Mouse (Mus musculus): ENCODE measurements around the gene Tmem171. TPM values are rescaled to one million over a fixed set of nuclear protein-coding genes. Genes with fewer than 3 reads are reported as not detected.

Gene Tmem171
- polyA plus RNA-seq (2014; fragmentation: Nextera tagmentation; extraction: Ambion mirVana): 0.35 and 0.57 TPM in 2 replicates

DNA sequence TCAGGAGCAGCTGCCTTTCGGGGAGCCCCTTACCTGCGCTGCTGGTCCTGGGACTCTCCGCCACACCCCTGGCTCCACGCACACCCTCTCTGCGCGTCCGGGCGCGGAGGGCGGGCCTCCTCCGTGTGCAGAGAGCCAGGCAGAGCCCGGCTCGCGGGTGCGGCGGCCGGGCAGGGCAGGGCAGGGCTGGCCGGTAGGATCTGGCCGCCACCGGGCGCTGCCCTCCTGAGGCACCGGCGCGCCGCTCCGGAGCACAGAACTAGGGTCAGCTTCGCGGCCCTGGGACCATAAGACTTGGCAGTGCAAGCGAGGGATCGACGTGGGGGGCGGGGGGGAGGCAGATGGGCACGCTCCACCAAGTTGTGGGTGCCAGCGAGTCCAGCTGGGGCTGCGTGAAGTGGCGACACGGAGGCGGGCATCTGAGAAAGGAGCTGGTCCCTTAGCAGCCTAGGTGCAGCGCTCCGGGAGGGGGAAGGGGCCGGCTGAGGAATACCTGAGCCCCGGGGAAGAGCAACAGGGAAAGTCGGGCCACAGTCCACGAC, at the start of gene Tmem171:
Gene Tmem171 (minus strand): TSS at position 62 of the 542 bp plus-strand sequence.
- no peak for DNase-seq (ENCODE audit: low spot score)
- Histone ChIP-seq H3K9me3 (ENCODE audit: control insufficient read depth, low read length) (no peaks in the 10 kb centered on the region), H3K4me2 (ENCODE audit: low read depth, low read length) (peak within 1 kb of the TSS; percentile 91), H3K27me3 (replicated peaks; ENCODE audit: control insufficient read depth, insufficient read depth, low read length) (peaks cover 11% of the 10 kb centered on the region), H3K36me3 (ENCODE audit: control insufficient read depth, insufficient read depth, low read length) (no peaks in the 10 kb centered on the region), H3K27ac (replicated peaks; ENCODE audit: low read depth, low read length) (no peak within 1 kb of the TSS), H3K4me3 (ENCODE audit: low read depth, low read length) (peak within 1 kb of the TSS; percentile 39), H3K9ac (ENCODE audit: low read depth, low read length) (peak within 1 kb of the TSS; percentile 64), H3K4me1 (ENCODE audit: control insufficient read depth, insufficient read depth, low read length) (peaks cover 11% of the 10 kb centered on the region; the same call in 1 of the 2 replicates)
- WGBS: 7% methylated on average over 21 of the region's 44 CpGs
- ATAC-seq (ENCODE audit: low read depth): 0 out of 2 replicates have a peak, but pooled peaks have one; percentile 67

DNA sequence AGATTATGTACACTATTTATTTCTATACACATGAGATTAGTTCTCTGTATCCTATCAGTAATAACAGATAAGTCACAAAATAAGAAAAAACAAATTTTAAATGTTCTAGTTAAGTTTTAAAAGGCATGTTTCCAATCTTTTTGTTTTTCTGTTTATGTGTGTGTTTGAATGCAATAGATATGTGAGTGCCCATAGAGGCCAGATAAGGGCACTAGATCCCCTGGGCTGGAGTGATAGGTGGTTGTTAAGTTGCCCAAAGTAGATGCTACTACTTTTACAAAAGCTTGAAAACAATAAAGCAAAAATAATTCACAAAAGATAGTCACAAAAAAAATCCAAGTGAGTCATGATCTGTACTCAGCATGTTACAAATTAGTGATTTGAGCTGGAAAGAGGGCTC, 49.2 kb upstream of the Tmem171 start:
- no peak for ATAC-seq (ENCODE audit: low read depth)
- Histone ChIP-seq H3K36me3 (ENCODE audit: control insufficient read depth, insufficient read depth, low read length) (peaks cover 69% of the 10 kb centered on the region), H3K4me3 (ENCODE audit: low read depth, low read length) (no peak overlapping the region)

GRCm38 (mm10) chr13:98743214-98743613, 48.6 kb upstream of the Tmem171 start:
- no peak for ATAC-seq (ENCODE audit: low read depth)
- Histone ChIP-seq H3K9ac (ENCODE audit: low read depth, low read length) (no peak overlapping the region), H3K27me3 (replicated peaks; ENCODE audit: control insufficient read depth, insufficient read depth, low read length) (no peaks in the 10 kb centered on the region), H3K36me3 (ENCODE audit: control insufficient read depth, insufficient read depth, low read length) (peaks cover 63% of the 10 kb centered on the region), H3K4me3 (ENCODE audit: low read depth, low read length) (no peak overlapping the region), H3K9me3 (ENCODE audit: control insufficient read depth, low read length) (no peaks in the 10 kb centered on the region), H3K27ac (replicated peaks; ENCODE audit: low read depth, low read length) (no peak overlapping the region), H3K4me2 (ENCODE audit: low read depth, low read length) (no peak overlapping the region), H3K4me1 (ENCODE audit: control insufficient read depth, insufficient read depth, low read length) (no peaks in the 10 kb centered on the region)
- WGBS: 93% methylated on average over 6 of the region's 6 CpGs
- no peak for DNase-seq (ENCODE audit: low spot score)

More for the DNA sequence above, 49.2 kb upstream of the Tmem171 start:
- Histone ChIP-seq H3K4me1 (ENCODE audit: control insufficient read depth, insufficient read depth, low read length) (no peaks in the 10 kb centered on the region), H3K27ac (replicated peaks; ENCODE audit: low read depth, low read length) (no peak overlapping the region), H3K4me2 (ENCODE audit: low read depth, low read length) (no peak overlapping the region), H3K27me3 (replicated peaks; ENCODE audit: control insufficient read depth, insufficient read depth, low read length) (no peaks in the 10 kb centered on the region), H3K9ac (ENCODE audit: low read depth, low read length) (no peak overlapping the region), H3K9me3 (ENCODE audit: control insufficient read depth, low read length) (no peaks in the 10 kb centered on the region)
- DNase-seq (ENCODE audit: low spot score): no peak

DNA sequence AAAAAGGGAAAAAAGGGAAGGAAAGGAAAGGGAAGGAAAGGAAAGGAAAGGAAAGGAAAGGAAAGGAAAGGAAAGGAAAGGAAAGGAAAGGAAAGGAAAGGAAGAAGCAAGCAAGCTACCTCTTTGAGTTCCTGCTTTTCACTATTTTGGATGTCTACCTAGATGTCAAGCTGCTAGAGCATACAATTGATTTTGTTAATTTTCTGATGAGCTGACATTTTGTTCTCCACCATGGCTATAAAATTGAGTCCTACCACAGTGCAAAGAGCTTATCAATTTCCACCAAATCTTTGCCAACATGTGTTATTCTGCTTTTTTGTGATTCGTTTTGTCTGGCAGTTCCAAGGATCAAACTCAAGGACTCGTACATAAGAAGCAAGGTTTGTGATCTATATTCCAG, 43.6 kb upstream of the Tmem171 start:
- H3K4me2 ChIP-seq (ENCODE audit: low read depth, low read length): no peak overlapping the region
- peaks cover 42% of the 10 kb centered on the region for H3K36me3 ChIP-seq (ENCODE audit: control insufficient read depth, insufficient read depth, low read length)
- no peak overlapping the region for H3K4me3 ChIP-seq (ENCODE audit: low read depth, low read length)
- H3K9me3 ChIP-seq (ENCODE audit: control insufficient read depth, low read length): no peaks in the 10 kb centered on the region
- H3K4me1 ChIP-seq (ENCODE audit: control insufficient read depth, insufficient read depth, low read length): no peaks in the 10 kb centered on the region
- DNase-seq (ENCODE audit: low spot score) (no peak), ATAC-seq (ENCODE audit: low read depth) (no peak)
- H3K9ac ChIP-seq (ENCODE audit: low read depth, low read length): no peak overlapping the region
- H3K27ac ChIP-seq (replicated peaks; ENCODE audit: low read depth, low read length): no peak overlapping the region
- WGBS: 91% methylated on average over 2 of the region's 2 CpGs
- H3K27me3 ChIP-seq (replicated peaks; ENCODE audit: control insufficient read depth, insufficient read depth, low read length): no peaks in the 10 kb centered on the region

GRCm38 (mm10) chr13:98733292-98733691, 38.7 kb upstream of the Tmem171 start:
- peaks cover 56% of the 10 kb centered on the region for H3K36me3 ChIP-seq (ENCODE audit: control insufficient read depth, insufficient read depth, low read length)
- H3K9me3 ChIP-seq (ENCODE audit: control insufficient read depth, low read length): no peaks in the 10 kb centered on the region
- H3K4me1 ChIP-seq (ENCODE audit: control insufficient read depth, insufficient read depth, low read length): no peaks in the 10 kb centered on the region
- no peaks in the 10 kb centered on the region for H3K27me3 ChIP-seq (replicated peaks; ENCODE audit: control insufficient read depth, insufficient read depth, low read length)
- no peak overlapping the region for H3K27ac ChIP-seq (replicated peaks; ENCODE audit: low read depth, low read length)
- no peak overlapping the region for H3K9ac ChIP-seq (ENCODE audit: low read depth, low read length)
- DNase-seq (ENCODE audit: low spot score) (no peak), ATAC-seq (ENCODE audit: low read depth) (no peak)
- WGBS: 69% methylated on average over 3 of the region's 3 CpGs
- no peak overlapping the region for H3K4me3 ChIP-seq (ENCODE audit: low read depth, low read length)
- no peak overlapping the region for H3K4me2 ChIP-seq (ENCODE audit: low read depth, low read length)

DNA sequence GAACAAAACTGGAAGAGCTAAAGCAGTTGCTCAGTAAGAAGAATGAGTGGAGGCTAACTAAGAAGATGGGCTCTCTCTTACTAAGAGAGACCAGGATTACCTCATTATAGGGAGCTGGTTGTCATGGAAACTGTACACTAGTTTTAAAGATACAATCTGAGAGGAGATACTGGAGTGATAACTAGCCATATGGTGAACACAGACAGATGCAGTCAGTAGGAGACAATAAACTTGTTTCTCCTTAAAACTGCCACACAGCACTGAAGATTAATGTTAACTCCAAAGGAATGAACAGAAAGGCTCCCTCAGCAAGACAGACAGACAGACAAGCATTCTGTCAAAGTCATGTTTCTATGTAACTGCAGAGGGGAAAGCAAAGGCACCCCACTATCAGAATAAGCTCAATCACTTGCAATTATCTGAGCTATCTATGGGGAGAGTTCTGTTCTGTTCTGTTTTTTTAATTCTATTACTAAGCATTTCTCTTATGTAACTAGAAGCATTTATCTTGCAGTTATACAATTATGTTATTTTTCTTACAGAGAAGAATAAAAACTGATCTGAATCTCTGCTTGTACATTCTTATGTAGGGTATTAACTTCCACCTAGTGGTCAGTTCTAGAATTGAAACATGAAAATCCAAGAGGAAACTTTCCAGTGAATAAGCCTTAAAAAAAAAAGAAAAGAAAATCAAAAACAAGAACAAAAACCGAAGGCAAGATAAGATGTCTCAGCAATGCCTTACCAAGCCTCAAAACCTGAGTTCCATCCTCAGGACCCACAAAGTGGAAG, 34.8 kb upstream of the Tmem171 start:
- H3K27me3 ChIP-seq (replicated peaks; ENCODE audit: control insufficient read depth, insufficient read depth, low read length): no peaks in the 10 kb centered on the region
- H3K4me1 ChIP-seq (ENCODE audit: control insufficient read depth, insufficient read depth, low read length): no peaks in the 10 kb centered on the region
- no peak overlapping the region for H3K4me3 ChIP-seq (ENCODE audit: low read depth, low read length)
- H3K9ac ChIP-seq (ENCODE audit: low read depth, low read length): no peak overlapping the region
- ATAC-seq (ENCODE audit: low read depth) (no peak), DNase-seq (ENCODE audit: low spot score) (peak; percentile 40)
- 70% methylated on average over 1 of the region's 1 CpGs for whole genome bisulfite sequencing
- no peaks in the 10 kb centered on the region for H3K9me3 ChIP-seq (ENCODE audit: control insufficient read depth, low read length)
- H3K36me3 ChIP-seq (ENCODE audit: control insufficient read depth, insufficient read depth, low read length): peaks cover 82% of the 10 kb centered on the region
- H3K4me2 ChIP-seq (ENCODE audit: low read depth, low read length): no peak overlapping the region
- no peak overlapping the region for H3K27ac ChIP-seq (replicated peaks; ENCODE audit: low read depth, low read length)

DNA sequence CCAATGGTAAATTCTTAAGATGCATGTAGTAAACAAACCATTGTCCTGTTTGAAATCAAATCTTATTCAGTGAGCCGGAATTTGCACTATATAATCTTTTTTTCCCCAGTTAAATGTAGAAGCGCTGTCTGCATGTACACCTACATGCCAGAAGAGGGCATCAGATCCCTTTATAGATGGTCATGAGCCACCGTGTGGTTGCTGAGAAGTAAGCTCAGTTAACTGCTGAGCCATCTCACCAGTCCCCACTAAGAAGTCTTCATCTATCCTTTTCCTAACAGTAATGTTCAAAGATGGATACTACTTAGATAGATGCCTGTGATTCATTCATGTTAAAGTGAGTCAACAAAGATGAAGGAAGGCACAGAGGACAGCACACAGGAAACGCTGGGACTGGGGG, 31.9 kb upstream of the Tmem171 start:
- H3K9me3 ChIP-seq (ENCODE audit: control insufficient read depth, low read length): no peaks in the 10 kb centered on the region
- H3K4me1 ChIP-seq (ENCODE audit: control insufficient read depth, insufficient read depth, low read length): no peaks in the 10 kb centered on the region
- H3K36me3 ChIP-seq (ENCODE audit: control insufficient read depth, insufficient read depth, low read length): peaks cover 72% of the 10 kb centered on the region
- H3K4me2 ChIP-seq (ENCODE audit: low read depth, low read length): no peak overlapping the region
- H3K27ac ChIP-seq (replicated peaks; ENCODE audit: low read depth, low read length): no peak overlapping the region
- peak; percentile 61 for DNase-seq (ENCODE audit: low spot score)
- H3K27me3 ChIP-seq (replicated peaks; ENCODE audit: control insufficient read depth, insufficient read depth, low read length): no peaks in the 10 kb centered on the region
- ATAC-seq (ENCODE audit: low read depth): no peak
- 64% methylated on average over 4 of the region's 4 CpGs for WGBS
- no peak overlapping the region for H3K4me3 ChIP-seq (ENCODE audit: low read depth, low read length)
- H3K9ac ChIP-seq (ENCODE audit: low read depth, low read length): no peak overlapping the region

- WGBS: 84% methylated on average over 1 of the region's 1 CpGs
- H3K9ac ChIP-seq (ENCODE audit: low read depth, low read length): no peak overlapping the region
- H3K4me3 ChIP-seq (ENCODE audit: low read depth, low read length): no peak overlapping the region
- H3K9me3 ChIP-seq (ENCODE audit: control insufficient read depth, low read length): no peaks in the 10 kb centered on the region
- H3K27me3 ChIP-seq (replicated peaks; ENCODE audit: control insufficient read depth, insufficient read depth, low read length): no peaks in the 10 kb centered on the region
- ATAC-seq (ENCODE audit: low read depth): no peak
- H3K4me2 ChIP-seq (ENCODE audit: low read depth, low read length): no peak overlapping the region
- H3K27ac ChIP-seq (replicated peaks; ENCODE audit: low read depth, low read length): no peak overlapping the region
- no peak for DNase-seq (ENCODE audit: low spot score)
- peaks cover 52% of the 10 kb centered on the region for H3K36me3 ChIP-seq (ENCODE audit: control insufficient read depth, insufficient read depth, low read length)
- H3K4me1 ChIP-seq (ENCODE audit: control insufficient read depth, insufficient read depth, low read length): no peaks in the 10 kb centered on the region
Observed at GRCm38 (mm10) chr13:98723430-98723829, 28.8 kb upstream of the Tmem171 start.

DNA sequence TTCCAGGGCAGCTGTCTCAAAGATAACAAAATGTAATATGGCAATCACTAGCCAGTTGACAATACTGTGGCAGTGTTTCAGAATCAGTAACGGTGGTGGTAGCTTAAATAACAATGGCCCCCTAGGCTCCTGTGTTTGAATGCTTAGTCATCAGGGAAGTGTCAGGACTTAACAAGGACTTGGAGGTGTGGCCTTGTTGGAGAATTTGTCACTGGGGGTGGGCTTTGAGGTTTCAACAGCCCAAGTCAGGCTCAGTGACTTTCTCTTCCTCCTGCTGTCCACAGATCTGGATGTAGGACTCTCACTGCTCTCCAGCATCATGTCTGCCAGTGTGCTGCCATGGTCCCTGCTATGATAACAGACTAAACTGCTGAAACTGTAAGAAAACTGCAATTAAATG, 27.7 kb upstream of the Tmem171 start:
- Histone ChIP-seq H3K27ac (replicated peaks; ENCODE audit: low read depth, low read length) (no peak overlapping the region), H3K9ac (ENCODE audit: low read depth, low read length) (no peak overlapping the region), H3K9me3 (ENCODE audit: control insufficient read depth, low read length) (no peaks in the 10 kb centered on the region), H3K4me3 (ENCODE audit: low read depth, low read length) (no peak overlapping the region), H3K4me1 (ENCODE audit: control insufficient read depth, insufficient read depth, low read length) (no peaks in the 10 kb centered on the region), H3K27me3 (replicated peaks; ENCODE audit: control insufficient read depth, insufficient read depth, low read length) (no peaks in the 10 kb centered on the region), H3K4me2 (ENCODE audit: low read depth, low read length) (no peak overlapping the region), H3K36me3 (ENCODE audit: control insufficient read depth, insufficient read depth, low read length) (peaks cover 40% of the 10 kb centered on the region)
- 67% methylated on average over 1 of the region's 1 CpGs for WGBS
- ATAC-seq (ENCODE audit: low read depth) (no peak), DNase-seq (ENCODE audit: low spot score) (no peak)

Measured in embryonic facial prominence, embryonic 14.5 days (tissue).